Mouse (Mus musculus): ENCODE data around the gene Sun5. TPM values are rescaled to one million over a fixed set of nuclear protein-coding genes. Genes with fewer than 3 reads are reported as not detected.

Sun5 gene
- total RNA-seq, 2 experiments from 2014 or later, result not detected

- intact Hi-C loops (cut with DNase I), result no loop called here
- no peak for DNase-seq (ENCODE audit: low spot score in 2 of 2)
Observed at GRCm38 (mm10) chr2:153824593-153824992, 46.3 kb downstream of the Sun5 start.

- intact Hi-C loops (cut with DNase I), result no loop called here
- no peak for DNase-seq (ENCODE audit: low spot score in 2 of 2)
Observed at GRCm38 (mm10) chr2:153822005-153822543, 48.8 kb downstream of the Sun5 start.

- intact Hi-C loops (cut with DNase I), result loop anchor here (5.0 kb wide), 1 partner anchor 117 kb away; no protein-coding TSS in a partner anchor
- DNase-seq (ENCODE audit: low spot score in 2 of 2), result no peak
Observed at GRCm38 (mm10) chr2:153809921-153810320, 61.0 kb downstream of the Sun5 start.

- intact Hi-C loops (cut with DNase I), result loop anchor here (5.0 kb wide), 1 partner anchor 118 kb away; no protein-coding TSS in a partner anchor
- no peak for DNase-seq (ENCODE audit: low spot score in 2 of 2)
Observed at GRCm38 (mm10) chr2:153808841-153809240, 62.0 kb downstream of the Sun5 start.

GRCm38 (mm10) chr2:153808146-153808545, 62.7 kb downstream of the Sun5 start:
- no peak for DNase-seq (ENCODE audit: low spot score in 2 of 2)
- intact Hi-C loops (cut with DNase I), result loop anchor here (5.0 kb wide), 1 partner anchor 119 kb away; no protein-coding TSS in a partner anchor

GRCm38 (mm10) chr2:153807464-153807863, 63.4 kb downstream of the Sun5 start:
- intact Hi-C loops (cut with DNase I), result loop anchor here (1.0 to 5.0 kb wide), 2 partner anchors 44 to 120 kb away; no protein-coding TSS in a partner anchor
- peak; percentile 73 to 77 for DNase-seq (ENCODE audit: low spot score in 2 of 2)

Other genes with a start within 250 kb of the Sun5 start
- gene Commd7, start 238.3 kb downstream of the Sun5 start, total RNA-seq (2021), result 10 to 100 TPM; 28.4 to 29.4 TPM
- gene Dnmt3b, start 221.6 kb downstream of the Sun5 start, total RNA-seq (2021), result 1 to 10 TPM in 1 of 2 experiments, under 1 TPM in 1; 0.85 to 1.5 TPM
- not detected for gene Dnmt3c, start 174.4 kb downstream of the Sun5 start, total RNA-seq (2021)
- gene Mapre1, start 129.8 kb downstream of the Sun5 start, total RNA-seq (2021), result 100 to 1,000 TPM in 1 of 2 experiments, 10 to 100 TPM in 1; 92.4 to 101 TPM
- under 1 TPM; 0.37 to 0.39 TPM for gene Efcab8, start 91.2 kb downstream of the Sun5 start, total RNA-seq (2021)
- not detected for gene Bpifb2, start 4.0 kb upstream of the Sun5 start, total RNA-seq (2021)
- gene Bpifb6, start 29.3 kb upstream of the Sun5 start, total RNA-seq (2021), result not detected
- not detected for gene Bpifb3, start 47.1 kb upstream of the Sun5 start, total RNA-seq (2021)
- not detected for gene Bpifb4, start 67.1 kb upstream of the Sun5 start, total RNA-seq (2021)
- not detected for gene Bpifa6, start 103.9 kb upstream of the Sun5 start, total RNA-seq (2021)
- gene Bpifa2, start 137.2 kb upstream of the Sun5 start, total RNA-seq (2021), result not detected